Mouse (Mus musculus) limb, embryonic 11.5 days (tissue): ENCODE data around the gene Slc17a7. TPM values are rescaled to one million over a fixed set of nuclear protein-coding genes. Genes with fewer than 3 reads are reported as not detected.
"Not testable (repeated sequence)": the region's sequence is repeated elsewhere in the genome, so short reads cannot be mapped to it uniquely, and the experiment has no call there.

ENCODE experiments used
- ATAC-seq: fragments of 200-750 bp; cut with Nextera tagmentation; 2 replicates; pipeline ENCODE4 v1.8.0; 2017; ENCODE audit warnings: low read depth; ENCODE audit not compliant: insufficient number of reproducible peaks, low FRiP score, low TSS enrichment
- DNase-seq: peaks from one replicate; pipeline ENCODE4 v3.0.0-alpha.2; 2015; ENCODE audit warnings: low spot score
- H3K27ac ChIP-seq: fragments of 300-500 bp; sonication (generic); replicated peaks from 2 replicates; pipeline ENCODE4 v1.5.1; 2014; ENCODE audit warnings: low read depth, mild to moderate bottlenecking, low read length
- H3K27me3 ChIP-seq: fragments of 300-500 bp; sonication (generic); 2 replicates; pipeline ENCODE4 v1.6.1; 2014; ENCODE audit warnings: mild to moderate bottlenecking, low read length, mixed read lengths; ENCODE audit not compliant: control insufficient read depth, insufficient read depth
- H3K36me3 ChIP-seq: fragments of 300-500 bp; sonication (generic); 2 replicates; pipeline ENCODE4 v1.6.1; 2014; ENCODE audit warnings: mild to moderate bottlenecking, low read length, moderate library complexity, mixed read lengths; ENCODE audit not compliant: control insufficient read depth, insufficient read depth
- H3K4me1 ChIP-seq: fragments of 300-500 bp; sonication (generic); 2 replicates; pipeline ENCODE4 v1.6.1; 2014; ENCODE audit warnings: low read length, mixed read lengths; ENCODE audit not compliant: control insufficient read depth, insufficient read depth
- H3K4me2 ChIP-seq: fragments of 300-500 bp; sonication (generic); 2 replicates; pipeline ENCODE4 v1.6.1; 2014; ENCODE audit warnings: low read depth, mild to moderate bottlenecking, moderate library complexity; ENCODE audit not compliant: severe bottlenecking
- H3K4me3 ChIP-seq: fragments of 300-500 bp; sonication (generic); 2 replicates; pipeline ENCODE4 v1.5.1; 2014; ENCODE audit warnings: low read depth, low read length
- H3K9ac ChIP-seq: fragments of 300-500 bp; sonication (generic); 2 replicates; pipeline ENCODE4 v1.6.1; 2014; ENCODE audit warnings: mild to moderate bottlenecking, low read length
- H3K9me3 ChIP-seq: fragments of 300-500 bp; sonication (generic); 2 replicates; pipeline ENCODE4 v1.6.1; 2016; ENCODE audit warnings: low read length; ENCODE audit not compliant: control insufficient read depth
- WGBS: fragments of 180-500 bp; shearing (Covaris S2); extraction: QIAGEN DNeasy Blood & Tissue Kit; methylation state at CpG from one replicate; pipeline ENCODE4 v1.1.7; 2014; 5-methylcytosine and 5-hydroxymethylcytosine counted together
- polyA plus RNA-seq: library from polyadenylated mRNA; unstranded; fragments of >200 nt; fragmentation: Nextera tagmentation; extraction: Ambion mirVana; gene quantifications from 2 replicates; pipeline ENCODE4 v1.2.1, GENCODE M21; 2014

Slc17a7 gene
- polyA plus RNA-seq, 1 experiment from 2014 or later: 0.11 TPM

DNA sequence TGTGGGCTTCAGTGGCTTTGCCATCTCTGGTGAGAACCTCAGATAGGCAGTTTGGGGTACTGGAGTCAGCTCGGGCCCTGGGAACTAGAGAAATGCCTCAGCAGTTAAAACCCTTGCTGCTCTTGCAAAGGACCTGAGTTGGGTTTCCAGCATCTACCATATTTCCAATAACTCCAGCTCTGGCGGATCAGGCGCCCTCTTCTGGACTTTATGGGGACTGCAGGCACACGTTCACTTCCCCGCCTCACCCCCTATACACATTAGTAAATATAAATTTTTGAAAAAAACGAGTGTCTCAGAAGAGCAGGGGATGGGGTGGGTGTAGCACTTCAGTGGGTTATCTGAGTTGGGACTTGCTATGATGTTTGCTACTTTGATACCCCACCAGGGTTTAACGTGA is 9.2 kb downstream of the Slc17a7 start:
- Histone ChIP-seq H3K36me3 (no peaks in the 10 kb centered on the region), H3K9me3 (peaks cover 17% of the 10 kb centered on the region), H3K27ac (no peak overlapping the region), H3K4me1 (0 out of 2 replicates have a peak, but pooled peaks cover 3% of the 10 kb centered on the region), H3K4me2 (no peak overlapping the region), H3K9ac (no peak overlapping the region), H3K4me3 (no peak overlapping the region), H3K27me3 (peaks cover 67% of the 10 kb centered on the region)
- DNase-seq: no peak
- no peak for ATAC-seq
- WGBS: 63% methylated on average over 7 of the region's 7 CpGs

GRCm38 (mm10) chr7:45173772-45174171 is 10.0 kb downstream of the Slc17a7 start:
- not testable (repeated sequence) for H3K36me3 ChIP-seq, DNase-seq, H3K4me3 ChIP-seq, ATAC-seq, H3K27ac ChIP-seq, H3K4me2 ChIP-seq, H3K9ac ChIP-seq, H3K4me1 ChIP-seq
- H3K9me3 ChIP-seq: peaks cover 17% of the 10 kb centered on the region
- WGBS: 38% methylated on average over 1 of the region's 1 CpGs
- peaks cover 67% of the 10 kb centered on the region for H3K27me3 ChIP-seq

- ATAC-seq: no peak
- H3K36me3 ChIP-seq: no peaks in the 10 kb centered on the region
- no peak overlapping the region for H3K27ac ChIP-seq
Observed at GRCm38 (mm10) chr7:45174567-45175280, 11.0 kb downstream of the Slc17a7 start.

GRCm38 (mm10) chr7:45175398-45175797 is 11.6 kb downstream of the Slc17a7 start:
- H3K4me3 ChIP-seq: no peak overlapping the region
- H3K4me2 ChIP-seq: no peak overlapping the region
- no peaks in the 10 kb centered on the region for H3K36me3 ChIP-seq
- WGBS: 6% methylated on average over 13 of the region's 13 CpGs
- DNase-seq (no peak), ATAC-seq (no peak)
- no peak overlapping the region for H3K27ac ChIP-seq
- H3K9me3 ChIP-seq: peaks cover 3% of the 10 kb centered on the region; the same call in 1 of the 2 replicates
- no peak overlapping the region for H3K9ac ChIP-seq
- H3K27me3 ChIP-seq: peaks cover 74% of the 10 kb centered on the region
- 0 out of 2 replicates have a peak, but pooled peaks cover 3% of the 10 kb centered on the region for H3K4me1 ChIP-seq

More at GRCm38 (mm10) chr7:45174567-45175280, 11.0 kb downstream of the Slc17a7 start:
- peak; percentile 40 for DNase-seq
- Histone ChIP-seq H3K9me3 (peaks cover 9% of the 10 kb centered on the region), H3K4me2 (no peak overlapping the region), H3K4me1 (0 out of 2 replicates have a peak, but pooled peaks cover 3% of the 10 kb centered on the region), H3K27me3 (peaks cover 68% of the 10 kb centered on the region), H3K9ac (no peak overlapping the region), H3K4me3 (0 out of 2 replicates have a peak overlapping the region, but pooled peaks have one; percentile 5)
- WGBS: 7% methylated on average over 25 of the region's 29 CpGs

- H3K9ac ChIP-seq: no peak overlapping the region
- H3K4me2 ChIP-seq: peak overlapping the region; percentile 10
- peaks cover 79% of the 10 kb centered on the region for H3K27me3 ChIP-seq
- H3K36me3 ChIP-seq: no peaks in the 10 kb centered on the region
- H3K9me3 ChIP-seq: 0 out of 2 replicates have a peak, but pooled peaks cover 3% of the 10 kb centered on the region
- WGBS: 2% methylated on average over 23 of the region's 23 CpGs
- 0 out of 2 replicates have a peak, but pooled peaks cover 5% of the 10 kb centered on the region for H3K4me1 ChIP-seq
- no peak for DNase-seq
- H3K4me3 ChIP-seq: peak overlapping the region; percentile 12; the same call in 1 of the 2 replicates
- no peak for ATAC-seq
- H3K27ac ChIP-seq: no peak overlapping the region
Observed at GRCm38 (mm10) chr7:45175929-45176328, 12.2 kb downstream of the Slc17a7 start.

GRCm38 (mm10) chr7:45176356-45176755 is 12.6 kb downstream of the Slc17a7 start:
- no peak for DNase-seq
- no peak overlapping the region for H3K9ac ChIP-seq
- H3K4me1 ChIP-seq: 0 out of 2 replicates have a peak, but pooled peaks cover 8% of the 10 kb centered on the region
- H3K9me3 ChIP-seq: 0 out of 2 replicates have a peak, but pooled peaks cover 3% of the 10 kb centered on the region
- no peak for ATAC-seq
- H3K4me2 ChIP-seq: peak overlapping the region; percentile 10
- no peak overlapping the region for H3K27ac ChIP-seq
- 2% methylated on average over 28 of the region's 31 CpGs for WGBS
- H3K36me3 ChIP-seq: no peaks in the 10 kb centered on the region
- H3K27me3 ChIP-seq: peaks cover 79% of the 10 kb centered on the region
- H3K4me3 ChIP-seq: peak overlapping the region; percentile 12; the same call in 1 of the 2 replicates

- 21% methylated on average over 7 of the region's 7 CpGs for WGBS
- H3K27me3 ChIP-seq: peaks cover 92% of the 10 kb centered on the region
- 0 out of 2 replicates have a peak, but pooled peaks cover 13% of the 10 kb centered on the region for H3K4me1 ChIP-seq
- H3K9ac ChIP-seq: no peak overlapping the region
- no peak overlapping the region for H3K4me2 ChIP-seq
- DNase-seq: no peak
- ATAC-seq: no peak
- no peak overlapping the region for H3K4me3 ChIP-seq
- no peak overlapping the region for H3K27ac ChIP-seq
- 0 out of 2 replicates have a peak, but pooled peaks cover 3% of the 10 kb centered on the region for H3K9me3 ChIP-seq
- no peaks in the 10 kb centered on the region for H3K36me3 ChIP-seq
Observed at GRCm38 (mm10) chr7:45178550-45178949, 14.8 kb downstream of the Slc17a7 start.

DNA sequence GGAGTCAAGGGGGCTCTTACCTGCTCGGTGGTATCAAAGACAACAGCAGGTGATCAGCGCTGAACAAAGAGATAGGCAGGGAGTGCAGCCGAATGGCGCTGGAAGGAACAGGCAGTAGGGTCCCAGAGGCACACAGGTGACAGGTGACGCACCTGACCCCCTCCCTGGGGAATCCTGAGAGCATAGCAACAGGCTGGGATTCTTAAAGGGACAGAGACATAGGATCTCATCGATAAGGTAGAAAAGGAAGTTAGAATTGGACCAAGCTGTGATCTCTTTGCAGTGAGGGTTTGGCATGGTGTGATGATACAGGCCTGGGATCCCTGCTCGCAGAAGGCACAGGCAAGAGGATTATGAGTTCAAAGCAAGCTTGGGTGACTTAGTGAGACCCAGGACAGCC is 15.7 kb downstream of the Slc17a7 start, which contains the start of gene Gfy:
Gfy (minus strand) TSS at position 101 of the 400 bp plus-strand sequence.
- H3K4me2 ChIP-seq: no peak within 1 kb of the TSS
- no peak within 1 kb of the TSS for H3K4me3 ChIP-seq
- H3K9ac ChIP-seq: no peak within 1 kb of the TSS
- H3K27me3 ChIP-seq: peaks cover 97% of the 10 kb centered on the region
- no peak within 1 kb of the TSS for H3K27ac ChIP-seq
- ATAC-seq: no peak
- H3K9me3 ChIP-seq: 0 out of 2 replicates have a peak, but pooled peaks cover 3% of the 10 kb centered on the region
- DNase-seq: no peak
- 0 out of 2 replicates have a peak, but pooled peaks cover 13% of the 10 kb centered on the region for H3K4me1 ChIP-seq
- 24% methylated on average over 7 of the region's 7 CpGs for WGBS
- H3K36me3 ChIP-seq: no peaks in the 10 kb centered on the region
